Mouse (Mus musculus) cortical plate, adult 2 months (tissue): ENCODE results near the gene Ssmem1.

Source experiments
- CTCF ChIP-seq: fragments of 200-500 bp; IDR thresholded peaks from 2 replicates; pipeline ENCODE4 v1.5.1; 2011; ENCODE audit warnings: mild to moderate bottlenecking, control low read depth, low read length; ENCODE audit not compliant: insufficient read depth; ENCODE audit errors: extremely low read depth
- POLR2A ChIP-seq: fragments of 200-500 bp; IDR thresholded peaks from 2 replicates; pipeline ENCODE4 v1.6.1; 2011; ENCODE audit warnings: mild to moderate bottlenecking, low read length, control low read depth; ENCODE audit not compliant: insufficient read depth; ENCODE audit errors: extremely low read depth

DNA sequence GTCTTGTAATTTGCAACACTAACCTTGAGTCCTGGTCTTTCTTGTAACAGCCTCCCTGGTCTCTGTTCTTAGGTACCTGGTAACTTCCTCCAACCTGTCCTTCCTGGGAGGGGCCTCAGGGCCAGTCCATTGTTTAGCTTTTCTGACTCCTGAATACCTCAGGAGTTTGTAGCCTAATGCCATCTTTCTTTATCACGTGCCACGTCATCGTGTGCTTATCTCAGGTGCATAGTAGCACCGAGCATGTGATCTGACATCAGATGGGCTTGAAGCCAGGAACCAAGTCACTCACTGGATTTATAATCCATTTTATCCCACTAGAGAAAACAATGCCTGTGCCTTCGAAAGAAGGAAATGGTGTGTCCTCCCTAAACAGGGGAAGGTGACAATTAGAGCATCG is 53.9 kb downstream of the Ssmem1 start:
- no peak for TF ChIP-seq POLR2A
- TF ChIP-seq CTCF, result no peak
